Mouse (Mus musculus): Measurements from ENCODE around the gene Tmem184b. TPM values are rescaled to one million over a fixed set of nuclear protein-coding genes. Genes with fewer than 3 reads are reported as not detected.
A peak's percentile ranks its signal among the peaks of the same experiment; 100 is the strongest.

Gene Tmem184b
- polyA plus RNA-seq, 1 experiment from 2014 or later: 58.5 TPM

DNA sequence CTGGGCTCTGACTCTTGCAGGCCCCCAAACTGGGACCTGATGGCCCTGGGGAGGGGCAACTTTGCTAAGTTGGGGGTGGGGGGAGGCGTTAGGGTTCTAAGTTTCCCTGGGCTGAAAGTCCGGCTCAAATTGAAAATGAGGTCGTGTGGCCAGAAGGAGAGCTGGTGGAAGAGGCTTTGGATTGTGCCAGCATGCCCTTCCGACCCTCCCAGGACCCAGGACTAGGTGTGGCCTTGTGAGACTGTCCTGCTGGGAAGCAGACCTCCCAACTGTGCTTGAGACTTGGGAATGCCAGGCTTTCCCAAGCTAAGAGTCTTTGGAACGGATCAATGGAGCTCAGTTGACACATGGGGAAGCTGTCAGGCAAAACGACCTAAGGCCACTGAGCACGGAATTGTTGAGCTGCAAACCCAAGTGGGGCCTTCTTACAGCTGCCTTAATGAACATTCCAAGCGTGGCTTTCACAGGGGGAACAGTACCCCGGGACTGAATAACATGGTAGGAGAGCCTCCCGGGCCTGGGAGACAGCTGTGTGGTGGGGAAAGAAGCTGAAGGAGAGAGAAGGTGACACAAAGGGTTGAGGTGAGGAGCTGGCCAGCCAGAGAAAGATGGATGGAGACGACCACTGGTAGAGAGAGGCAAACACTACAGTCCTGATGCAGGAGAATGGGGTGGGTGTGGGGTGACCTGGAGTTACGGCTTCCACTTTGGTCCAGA is 45.2 kb downstream of the Tmem184b start:
- no peaks in the 10 kb centered on the region for H3K27me3 ChIP-seq (replicated peaks)
- 34% methylated on average over 12 of the region's 12 CpGs for WGBS
- peaks cover 38% of the 10 kb centered on the region for H3K4me1 ChIP-seq
- H3K4me3 ChIP-seq (replicated peaks): peak overlapping the region; percentile 48; the same call in 1 of the 2 replicates
- ATAC-seq (ENCODE audit: insufficient read depth, low FRiP score, low read depth): peak; percentile 2; the same call in 1 of the 2 replicates
- H3K9ac ChIP-seq: no peak overlapping the region
- peaks cover 18% of the 10 kb centered on the region for H3K36me3 ChIP-seq
- peak overlapping the region; percentile 92 for H3K4me2 ChIP-seq
- H3K9me3 ChIP-seq: no peaks in the 10 kb centered on the region
- H3K27ac ChIP-seq: peak overlapping the region; percentile 83

GRCm38 (mm10) chr15:79357036-79357911 is 46.1 kb downstream of the Tmem184b start:
- under 1% methylated on average over 76 of the region's 77 CpGs for WGBS
- H3K27ac ChIP-seq: peak overlapping the region; percentile 83
- peaks cover 11% of the 10 kb centered on the region for H3K36me3 ChIP-seq
- H3K4me3 ChIP-seq (replicated peaks): peak overlapping the region; percentile 48
- H3K27me3 ChIP-seq (replicated peaks): no peaks in the 10 kb centered on the region
- peak; percentile 85 for ATAC-seq (ENCODE audit: insufficient read depth, low FRiP score, low read depth)
- no peaks in the 10 kb centered on the region for H3K9me3 ChIP-seq
- H3K4me1 ChIP-seq: peaks cover 46% of the 10 kb centered on the region
- peak overlapping the region; percentile 92 for H3K4me2 ChIP-seq
- H3K9ac ChIP-seq: peak overlapping the region; percentile 42; the same call in 1 of the 2 replicates

GRCm38 (mm10) chr15:79356481-79356880 is 46.9 kb downstream of the Tmem184b start:
- H3K36me3 ChIP-seq: 0 out of 2 replicates have a peak, but pooled peaks cover 4% of the 10 kb centered on the region
- H3K27ac ChIP-seq: 0 out of 2 replicates have a peak overlapping the region, but pooled peaks have one; percentile 83
- no peak for ATAC-seq (ENCODE audit: insufficient read depth, low FRiP score, low read depth)
- H3K9me3 ChIP-seq: no peaks in the 10 kb centered on the region
- peaks cover 50% of the 10 kb centered on the region for H3K4me1 ChIP-seq
- peak overlapping the region; percentile 48 for H3K4me3 ChIP-seq (replicated peaks)
- 69% methylated on average over 8 of the region's 8 CpGs for WGBS
- H3K4me2 ChIP-seq: peak overlapping the region; percentile 92
- H3K9ac ChIP-seq: no peak overlapping the region
- H3K27me3 ChIP-seq (replicated peaks): no peaks in the 10 kb centered on the region

- Histone ChIP-seq H3K9me3 (no peaks in the 10 kb centered on the region), H3K36me3 (no peaks in the 10 kb centered on the region), H3K27me3 (replicated peaks) (no peaks in the 10 kb centered on the region), H3K4me3 (replicated peaks) (no peak overlapping the region), H3K27ac (no peak overlapping the region), H3K4me1 (peaks cover 45% of the 10 kb centered on the region), H3K9ac (no peak overlapping the region), H3K4me2 (no peak overlapping the region)
- 79% methylated on average over 4 of the region's 4 CpGs for WGBS
- no peak for ATAC-seq (ENCODE audit: insufficient read depth, low FRiP score, low read depth)
Observed at GRCm38 (mm10) chr15:79354619-79355018, 48.8 kb downstream of the Tmem184b start.

DNA sequence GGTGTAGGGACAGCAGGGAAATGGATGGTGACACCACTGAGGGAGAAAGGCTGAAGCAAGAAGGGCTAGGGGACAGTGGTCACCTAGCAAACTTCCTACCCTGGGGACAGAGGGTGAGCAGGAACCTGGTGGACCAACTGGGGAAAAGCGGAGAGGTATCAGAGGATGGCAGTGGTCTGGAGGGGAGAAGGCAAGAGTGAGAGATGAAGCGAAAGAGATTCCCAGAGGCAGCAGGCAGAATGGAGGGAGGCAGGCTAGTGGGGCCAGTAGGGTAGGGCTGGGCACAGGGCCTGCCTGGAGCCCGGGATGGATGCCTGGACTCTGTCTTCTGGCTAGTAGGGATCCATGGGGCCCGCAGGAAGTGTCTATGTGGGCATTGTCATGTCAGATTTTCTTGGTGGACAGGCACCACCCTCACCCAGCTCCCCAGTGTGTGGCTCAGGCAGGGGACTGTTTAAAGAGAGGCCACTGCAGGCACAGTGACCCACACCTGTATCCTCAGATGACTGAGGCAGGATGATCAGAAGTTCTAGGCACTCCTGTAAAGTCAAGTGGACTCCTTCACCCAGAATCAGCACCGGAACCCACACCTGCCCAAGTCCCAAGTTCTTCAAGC is 49.6 kb downstream of the Tmem184b start:
- no peak for ATAC-seq (ENCODE audit: insufficient read depth, low FRiP score, low read depth)
- H3K4me2 ChIP-seq: no peak overlapping the region
- no peak overlapping the region for H3K9ac ChIP-seq
- peaks cover 42% of the 10 kb centered on the region for H3K4me1 ChIP-seq
- no peaks in the 10 kb centered on the region for H3K36me3 ChIP-seq
- 81% methylated on average over 5 of the region's 5 CpGs for WGBS
- H3K27ac ChIP-seq: no peak overlapping the region
- H3K9me3 ChIP-seq: no peaks in the 10 kb centered on the region
- H3K4me3 ChIP-seq (replicated peaks): no peak overlapping the region
- no peaks in the 10 kb centered on the region for H3K27me3 ChIP-seq (replicated peaks)

DNA sequence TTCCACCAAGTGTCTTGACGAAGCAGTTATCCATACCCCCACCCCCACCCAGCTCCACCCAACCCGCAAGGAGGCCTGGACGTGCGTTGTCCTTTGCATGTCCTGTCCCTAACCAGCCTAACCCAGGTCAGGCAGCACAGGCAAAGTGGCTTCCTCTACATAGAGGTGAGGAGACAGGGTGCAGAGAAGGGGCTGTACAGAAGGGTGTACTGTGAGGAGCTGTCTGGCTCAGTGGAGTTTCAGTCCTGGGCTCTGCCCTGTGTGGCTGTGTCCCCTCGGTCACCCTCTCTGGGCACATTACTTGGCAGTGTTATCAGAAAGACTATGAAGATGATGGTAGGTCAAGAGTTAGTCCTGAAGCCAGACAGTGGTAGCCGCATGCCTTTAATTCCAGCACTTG is 50.9 kb downstream of the Tmem184b start:
- Histone ChIP-seq H3K4me2 (no peak overlapping the region), H3K27ac (no peak overlapping the region), H3K9me3 (no peaks in the 10 kb centered on the region), H3K27me3 (replicated peaks) (no peaks in the 10 kb centered on the region), H3K9ac (no peak overlapping the region), H3K4me1 (peaks cover 40% of the 10 kb centered on the region), H3K4me3 (replicated peaks) (no peak overlapping the region), H3K36me3 (no peaks in the 10 kb centered on the region)
- no peak for ATAC-seq (ENCODE audit: insufficient read depth, low FRiP score, low read depth)
- WGBS: 81% methylated on average over 6 of the region's 6 CpGs

DNA sequence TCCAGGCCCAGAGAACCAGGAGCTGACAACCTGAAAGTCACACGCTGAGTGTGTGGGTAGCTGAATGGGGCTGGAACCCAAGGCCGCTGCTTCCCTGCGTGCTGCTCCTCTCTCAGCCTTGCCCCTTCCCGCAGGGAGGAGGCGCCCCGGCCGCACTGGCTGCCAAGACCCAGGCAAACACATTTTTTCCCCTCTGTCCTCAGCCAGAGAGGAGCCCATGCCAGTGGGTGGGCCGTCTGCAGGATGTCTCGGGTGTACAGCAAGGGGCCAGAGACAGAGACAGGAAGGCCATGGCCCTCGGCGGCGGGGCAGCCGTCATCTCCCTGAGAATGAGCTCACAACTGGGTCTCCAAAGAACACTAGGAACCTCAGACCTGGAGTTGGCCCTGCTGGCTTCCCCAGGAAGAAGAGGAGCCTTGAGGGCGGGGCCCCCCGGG is 52.0 kb downstream of the Tmem184b start:
- H3K9me3 ChIP-seq: no peaks in the 10 kb centered on the region
- peaks cover 32% of the 10 kb centered on the region for H3K4me1 ChIP-seq
- no peak overlapping the region for H3K4me3 ChIP-seq (replicated peaks)
- no peak overlapping the region for H3K9ac ChIP-seq
- no peaks in the 10 kb centered on the region for H3K27me3 ChIP-seq (replicated peaks)
- WGBS: 23% methylated on average over 15 of the region's 15 CpGs
- H3K27ac ChIP-seq: peak overlapping the region; percentile 64
- no peak for ATAC-seq (ENCODE audit: insufficient read depth, low FRiP score, low read depth)
- H3K4me2 ChIP-seq: peak overlapping the region; percentile 9; the same call in 1 of the 2 replicates
- H3K36me3 ChIP-seq: no peaks in the 10 kb centered on the region

- ATAC-seq (ENCODE audit: insufficient read depth, low FRiP score, low read depth): no peak
- no peak overlapping the region for H3K4me2 ChIP-seq
- no peaks in the 10 kb centered on the region for H3K27me3 ChIP-seq (replicated peaks)
- peak overlapping the region; percentile 64; the same call in 1 of the 2 replicates for H3K27ac ChIP-seq
- H3K4me1 ChIP-seq: peaks cover 32% of the 10 kb centered on the region
- H3K4me3 ChIP-seq (replicated peaks): no peak overlapping the region
- WGBS: 87% methylated on average over 4 of the region's 4 CpGs
- H3K9ac ChIP-seq: no peak overlapping the region
- no peaks in the 10 kb centered on the region for H3K9me3 ChIP-seq
- H3K36me3 ChIP-seq: no peaks in the 10 kb centered on the region
Observed at GRCm38 (mm10) chr15:79350866-79351265, 52.5 kb downstream of the Tmem184b start.

DNA sequence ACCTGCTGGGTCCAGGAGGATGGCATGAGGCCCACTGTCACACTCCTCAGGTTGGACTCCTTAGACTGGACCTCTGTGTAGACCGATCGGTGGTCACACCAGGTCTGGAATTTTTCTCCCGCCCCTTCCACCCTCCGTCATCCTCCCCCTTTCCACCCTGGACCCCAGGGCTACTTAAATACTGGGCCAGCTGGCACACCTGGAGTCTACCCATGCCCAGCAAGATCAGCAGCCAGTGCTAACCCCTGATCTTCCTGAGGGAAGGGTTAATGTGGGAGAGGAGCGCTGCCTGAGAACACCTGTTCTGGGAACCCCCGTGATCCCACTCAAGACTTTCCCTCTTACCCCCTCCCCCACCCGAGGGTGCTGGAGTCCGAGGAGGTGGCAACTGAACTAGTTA is 54.7 kb downstream of the Tmem184b start:
- no peaks in the 10 kb centered on the region for H3K27me3 ChIP-seq (replicated peaks)
- 60% methylated on average over 8 of the region's 8 CpGs for WGBS
- no peaks in the 10 kb centered on the region for H3K36me3 ChIP-seq
- H3K4me1 ChIP-seq: peaks cover 32% of the 10 kb centered on the region
- H3K9me3 ChIP-seq: no peaks in the 10 kb centered on the region
- peak overlapping the region; percentile 73; the same call in 1 of the 2 replicates for H3K9ac ChIP-seq
- peak overlapping the region; percentile 76 for H3K4me3 ChIP-seq (replicated peaks)
- ATAC-seq (ENCODE audit: insufficient read depth, low FRiP score, low read depth): no peak
- peak overlapping the region; percentile 100 for H3K27ac ChIP-seq
- H3K4me2 ChIP-seq: peak overlapping the region; percentile 86

DNA sequence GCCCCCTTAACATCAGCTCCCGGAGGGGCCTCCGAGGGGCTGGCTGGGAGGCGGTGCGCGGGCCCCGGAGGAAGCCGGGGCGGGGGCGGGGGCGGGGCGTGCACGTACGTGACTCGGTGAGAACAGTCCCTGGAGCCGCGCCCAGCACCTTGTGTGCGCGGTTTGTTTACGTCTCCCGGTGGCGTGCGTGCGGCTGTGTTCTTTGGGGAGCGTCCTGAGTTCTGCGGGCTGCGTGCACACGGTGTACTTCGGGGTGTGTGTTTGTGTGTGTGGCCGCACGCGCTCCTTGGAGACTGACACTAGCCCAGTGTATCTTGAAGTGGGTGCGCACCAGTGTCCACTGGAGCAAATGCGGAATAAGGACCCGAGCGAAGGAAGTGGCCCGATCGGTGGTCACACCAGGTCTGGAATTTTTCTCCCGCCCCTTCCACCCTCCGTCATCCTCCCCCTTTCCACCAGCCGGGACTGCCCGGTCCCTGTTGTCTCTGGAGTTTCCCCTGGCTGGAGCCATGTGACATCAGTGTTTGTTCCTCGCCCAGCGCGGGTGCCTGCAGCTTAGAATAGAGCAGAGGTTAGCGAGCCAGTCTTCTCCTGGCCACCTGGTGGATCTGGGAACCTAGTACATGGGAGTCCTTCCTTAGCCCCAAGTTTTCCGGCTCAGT is 55.4 kb downstream of the Tmem184b start:
- no peaks in the 10 kb centered on the region for H3K9me3 ChIP-seq
- H3K4me2 ChIP-seq: peak overlapping the region; percentile 86
- peak overlapping the region; percentile 100 for H3K27ac ChIP-seq
- peak; percentile 83 for ATAC-seq (ENCODE audit: insufficient read depth, low FRiP score, low read depth)
- H3K4me1 ChIP-seq: peaks cover 31% of the 10 kb centered on the region
- peak overlapping the region; percentile 76 for H3K4me3 ChIP-seq (replicated peaks)
- peak overlapping the region; percentile 73 for H3K9ac ChIP-seq
- H3K36me3 ChIP-seq: no peaks in the 10 kb centered on the region
- no peaks in the 10 kb centered on the region for H3K27me3 ChIP-seq (replicated peaks)
- WGBS: under 1% methylated on average over 46 of the region's 46 CpGs

DNA sequence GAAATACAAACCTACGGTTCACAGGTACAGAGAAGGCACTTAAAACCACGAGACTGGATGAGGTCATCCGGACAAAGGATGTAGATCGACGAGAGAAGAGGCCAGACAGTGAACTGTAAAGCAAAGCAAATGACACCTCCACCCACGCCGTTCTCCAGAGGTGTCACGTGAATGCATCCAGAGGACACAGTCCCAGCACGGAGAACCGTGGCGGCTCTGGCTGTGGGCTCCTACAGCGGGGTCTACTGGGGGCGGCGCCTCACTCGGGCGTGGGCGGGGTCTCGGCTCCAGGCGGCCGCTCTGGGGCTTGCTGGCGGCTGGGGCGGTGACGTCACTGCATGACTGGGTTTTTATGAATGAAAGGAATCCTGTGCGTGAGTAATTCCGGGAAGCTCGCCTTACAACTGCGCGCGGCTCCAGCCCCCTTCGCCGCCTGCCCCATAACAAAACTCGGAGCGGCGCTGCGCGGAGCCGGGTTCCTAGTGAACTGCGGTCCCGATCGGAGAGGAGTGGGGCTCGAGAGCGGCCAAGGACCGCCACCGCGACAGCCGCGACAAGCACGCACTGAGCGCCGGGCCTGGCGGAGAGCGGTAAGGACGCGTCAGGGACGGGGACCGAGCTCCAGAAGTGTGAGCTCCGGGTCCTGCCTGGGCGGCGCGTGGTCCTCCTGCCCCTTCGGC is 56.1 kb downstream of the Tmem184b start:
- Histone ChIP-seq H3K9ac (peak overlapping the region; percentile 73), H3K27ac (peak overlapping the region; percentile 100), H3K4me2 (peak overlapping the region; percentile 86), H3K27me3 (replicated peaks) (no peaks in the 10 kb centered on the region), H3K4me1 (peaks cover 24% of the 10 kb centered on the region), H3K9me3 (no peaks in the 10 kb centered on the region), H3K4me3 (replicated peaks) (peak overlapping the region; percentile 76), H3K36me3 (no peaks in the 10 kb centered on the region)
- ATAC-seq (ENCODE audit: insufficient read depth, low FRiP score, low read depth): peak; percentile 72
- under 1% methylated on average over 61 of the region's 61 CpGs for WGBS

All from stomach, embryonic 15.5 days (tissue).